Mouse (Mus musculus): ENCODE data around the gene Zfp423. TPM values are rescaled to one million over a fixed set of nuclear protein-coding genes. Genes with fewer than 3 reads are reported as not detected.

Zfp423 gene
- polyA plus RNA-seq (2012; rRNA removed; ENCODE audit: low replicate concordance), result 33.2 and 66.4 TPM in 2 replicates

GRCm38 (mm10) chr8:87959320-87959920 is at the start of gene Zfp423:
Gene Zfp423 (minus strand): TSS chr8:87959595.

Other genes starting within 250 kb of the Zfp423 start
- 21.3 and 26.9 TPM in 2 replicates for gene Cnep1r1, start 159.2 kb upstream of the Zfp423 start, polyA plus RNA-seq (2012; rRNA removed; ENCODE audit: low replicate concordance)
- 20.6 and 28.1 TPM in 2 replicates for gene Heatr3, start 178.3 kb upstream of the Zfp423 start, polyA plus RNA-seq (2012; rRNA removed; ENCODE audit: low replicate concordance)
- gene Tent4b, start 239.6 kb upstream of the Zfp423 start, polyA plus RNA-seq (2012; rRNA removed; ENCODE audit: low replicate concordance), result 12.9 and 19.2 TPM in 2 replicates